Comparison of ENCODE assay signal across 22 mouse cellular contexts in genomic region chr8:83599814-83600213, GRCm38 (mm10). TPM values are rescaled to one million over a fixed set of nuclear protein-coding genes. Genes with fewer than 3 reads are reported as not detected.
DNase-seq lines count a peak whose midpoint lies in the region; ATAC-seq and TF ChIP-seq lines count a peak whose summit lies in the region.
"Had no signal": no experiment of that assay in that cellular context is flagged by ENCODE, and none has a peak within 500 bp of the region (broad histone marks: within the 10 kb centered on the region; RNA-seq: fewer than 3 reads in every experiment).

No protein-coding gene starts in this region.

- no peaks in the 10 kb centered on the region for H3K27me3 ChIP-seq in spleen, adult 2 months (ENCODE audit: control insufficient read depth, insufficient read depth, low read length)
- H3K27me3 ChIP-seq in liver, embryonic 11.5 days (replicated peaks; ENCODE audit: control insufficient read depth, insufficient read depth, low read length) = no peaks in the 10 kb centered on the region
- no peaks in the 10 kb centered on the region for H3K27me3 ChIP-seq in liver, postnatal 0 days (ENCODE audit: insufficient read depth, low read length)
- H3K27me3 ChIP-seq: embryonic facial prominence, embryonic 15.5 days; hindbrain, embryonic 15.5 days; limb, embryonic 12.5 days had no signal

- no peaks in the 10 kb centered on the region for H3K4me1 ChIP-seq in spleen, adult 2 months (ENCODE audit: control insufficient read depth, insufficient read depth, insufficient read length)
- peaks cover 17% of the 10 kb centered on the region for H3K4me1 ChIP-seq in liver, embryonic 11.5 days (replicated peaks; ENCODE audit: control insufficient read depth, insufficient read depth, low read length)
- H3K4me1 ChIP-seq in liver, postnatal 0 days (ENCODE audit: insufficient read depth) = peaks cover 24% of the 10 kb centered on the region
- H3K4me1 ChIP-seq: embryonic facial prominence, embryonic 15.5 days; limb, embryonic 12.5 days had no signal

- no peak overlapping the region for H3K9ac ChIP-seq in liver, embryonic 11.5 days (ENCODE audit: low read depth, low read length)
- no peak overlapping the region for H3K9ac ChIP-seq in liver, postnatal 0 days (replicated peaks)
- H3K9ac ChIP-seq: embryonic facial prominence, embryonic 15.5 days; forebrain, postnatal 0 days; hindbrain, embryonic 15.5 days; limb, embryonic 12.5 days had no signal

- no peak for TF ChIP-seq CTCF in spleen, adult 2 months (IDR thresholded peaks at IDR 0.05; ENCODE audit: extremely low read depth, insufficient read depth, insufficient read length, insufficient replicate concordance)
- TF ChIP-seq CTCF in liver, postnatal 0 days (IDR thresholded peaks at IDR 0.05; ENCODE audit: low read depth) = no peak

- no peak for DNase-seq in spleen, adult 2 months (ENCODE audit: low read depth in 1 of 2, low spot score in 2 of 2)
- DNase-seq in spleen, adult 18-20 months = no peak
- DNase-seq in liver, embryonic 11.5 days (ENCODE audit: low spot score) = no peak
- no peak for DNase-seq in liver, postnatal 0 days
- DNase-seq in frontal cortex, postnatal 10 days (ENCODE audit: low spot score in 2 of 2) = no peak
- DNase-seq in layer of hippocampus, adult 18-20 months (ENCODE audit: low spot score in 2 of 2) = no peak
- no peak for DNase-seq in kidney, adult 18-20 months
- DNase-seq: adrenal gland, postnatal 25 days; cerebellum, adult 9-10 months; forebrain, postnatal 0 days; gastrocnemius, postnatal 36 days; kidney, adult 9 months; kidney, postnatal 14 days; lung, adult 2 months; lung, postnatal 36 days; right cerebral cortex, postnatal 4 days; thymus, adult 2 months had no signal

- no peak overlapping the region for H3K4me3 ChIP-seq in spleen, adult 2 months (ENCODE audit: extremely low read depth, insufficient read depth, insufficient read length)
- no peak overlapping the region for H3K4me3 ChIP-seq in liver, embryonic 11.5 days (ENCODE audit: low read depth, low read length)
- H3K4me3 ChIP-seq in liver, postnatal 0 days (ENCODE audit: low read depth, low read length) = no peak overlapping the region
- H3K4me3 ChIP-seq: embryonic facial prominence, embryonic 15.5 days; hindbrain, embryonic 15.5 days; layer of hippocampus, adult 2 months; limb, embryonic 12.5 days had no signal

- H3K27ac ChIP-seq in spleen, adult 2 months (ENCODE audit: insufficient read depth, low read length) = peak overlapping the region; percentile 39; the same call in 1 of the 2 replicates
- H3K27ac ChIP-seq in liver, embryonic 11.5 days (ENCODE audit: low read depth, low read length) = peak overlapping the region; percentile 74
- H3K27ac ChIP-seq in liver, postnatal 0 days (ENCODE audit: low read depth) = peak overlapping the region; percentile 73
- H3K27ac ChIP-seq: embryonic facial prominence, embryonic 15.5 days; hindbrain, embryonic 15.5 days; layer of hippocampus, adult 2 months; limb, embryonic 12.5 days had no signal

- TF ChIP-seq POLR2A in spleen, adult 2 months (IDR thresholded peaks at IDR 0.05; ENCODE audit: low read depth, low read length) = no peak

- H3K4me2 ChIP-seq in liver, embryonic 11.5 days = peak overlapping the region; percentile 6
- H3K4me2 ChIP-seq in liver, postnatal 0 days (ENCODE audit: low read depth, low read length) = peak overlapping the region; percentile 47
- H3K4me2 ChIP-seq: embryonic facial prominence, embryonic 15.5 days; hindbrain, embryonic 15.5 days; limb, embryonic 12.5 days had no signal

- no peaks in the 10 kb centered on the region for H3K36me3 ChIP-seq in spleen, adult 2 months (ENCODE audit: control insufficient read depth, insufficient read depth, low read length)
- H3K36me3 ChIP-seq in liver, embryonic 11.5 days (ENCODE audit: control insufficient read depth, insufficient read depth, low read length) = no peaks in the 10 kb centered on the region
- no peaks in the 10 kb centered on the region for H3K36me3 ChIP-seq in liver, postnatal 0 days (replicated peaks; ENCODE audit: insufficient read depth, low read length)
- H3K36me3 ChIP-seq: embryonic facial prominence, embryonic 15.5 days; hindbrain, embryonic 15.5 days; limb, embryonic 12.5 days had no signal

- no peaks in the 10 kb centered on the region for H3K9me3 ChIP-seq in liver, embryonic 11.5 days (ENCODE audit: control insufficient read depth, low read length)
- H3K9me3 ChIP-seq in liver, postnatal 0 days (ENCODE audit: low read length) = no peaks in the 10 kb centered on the region
- H3K9me3 ChIP-seq: embryonic facial prominence, embryonic 15.5 days; hindbrain, embryonic 15.5 days; limb, embryonic 12.5 days had no signal

- peak; percentile 33 for ATAC-seq in liver, embryonic 11.5 days (replicated peaks; ENCODE audit: low FRiP score)
- ATAC-seq in liver, postnatal 0 days = peak; percentile 51
- ATAC-seq: forebrain, postnatal 0 days; midbrain, embryonic 16.5 days had no signal

- TF ChIP-seq EP300 in liver, postnatal 0 days (IDR thresholded peaks at IDR 0.05; ENCODE audit: low read depth) = no peak

RNA-seq across cellular contexts. Expression of gene Tecr, which starts 8.0 kb away (rescaled TPM):
- polyA plus RNA-seq in spleen, adult 2 months (2012; rRNA removed) = 309 and 381 TPM in 2 replicates
- polyA plus RNA-seq in liver, embryonic 11.5 days (2014; fragmentation: Nextera tagmentation; extraction: Ambion mirVana) = 468 and 475 TPM in 2 replicates
- 252 and 258 TPM in 2 replicates for polyA plus RNA-seq in liver, postnatal 0 days (2015; fragmentation: Nextera tagmentation; extraction: Ambion mirVana)
- 100 to 1,000 TPM; 550 to 556 TPM for total RNA-seq in layer of hippocampus, adult 18-20 months (2021)

RNA-seq across cellular contexts. Expression of gene Dnajb1, which starts 8.2 kb away (rescaled TPM):
- polyA plus RNA-seq in spleen, adult 2 months (2012; rRNA removed) = 24.9 and 30.8 TPM in 2 replicates
- polyA plus RNA-seq in liver, embryonic 11.5 days (2014; fragmentation: Nextera tagmentation; extraction: Ambion mirVana) = 75.9 and 77.1 TPM in 2 replicates
- polyA plus RNA-seq in liver, postnatal 0 days (2015; fragmentation: Nextera tagmentation; extraction: Ambion mirVana) = 29.4 and 31.6 TPM in 2 replicates
- total RNA-seq in layer of hippocampus, adult 18-20 months (2021) = 10 to 100 TPM; 53.6 to 58.1 TPM

RNA-seq across cellular contexts. Expression of gene Ndufb7, which starts 33.3 kb away (rescaled TPM):
- 169 and 246 TPM in 2 replicates for polyA plus RNA-seq in spleen, adult 2 months (2012; rRNA removed)
- 321 and 354 TPM in 2 replicates for polyA plus RNA-seq in liver, embryonic 11.5 days (2014; fragmentation: Nextera tagmentation; extraction: Ambion mirVana)
- polyA plus RNA-seq in liver, postnatal 0 days (2015; fragmentation: Nextera tagmentation; extraction: Ambion mirVana) = 298 and 304 TPM in 2 replicates
- total RNA-seq in layer of hippocampus, adult 18-20 months (2021) = 100 to 1,000 TPM; 161 to 162 TPM

RNA-seq across cellular contexts. Expression of gene Gipc1, which starts 52.7 kb away (rescaled TPM):
- 27.7 and 32.5 TPM in 2 replicates for polyA plus RNA-seq in spleen, adult 2 months (2012; rRNA removed)
- 113 and 114 TPM in 2 replicates for polyA plus RNA-seq in liver, embryonic 11.5 days (2014; fragmentation: Nextera tagmentation; extraction: Ambion mirVana)
- polyA plus RNA-seq in liver, postnatal 0 days (2015; fragmentation: Nextera tagmentation; extraction: Ambion mirVana) = 44.4 and 46.1 TPM in 2 replicates
- 10 to 100 TPM; 52.1 to 59.2 TPM for total RNA-seq in layer of hippocampus, adult 18-20 months (2021)
